Mouse (Mus musculus) common myeloid progenitor, adult 5-6 weeks (primary cell): Measurements from ENCODE around the gene Cdc40. TPM values are rescaled to one million over a fixed set of nuclear protein-coding genes. Genes with fewer than 3 reads are reported as not detected.
"Not testable (repeated sequence)": the region's sequence is repeated elsewhere in the genome, so short reads cannot be mapped to it uniquely, and the experiment has no call there.

Experiments
- ATAC-seq: replicated peaks from 2 replicates; pipeline ENCODE4 v1.8.0; 2016; ENCODE audit warnings: low read depth, mild to moderate bottlenecking, moderate TSS enrichment, inconsistent platforms; ENCODE audit not compliant: poor library complexity, severe bottlenecking
- total RNA-seq: library from RNA; stranded (forward); fragments of 200-1000, 187-1606 nt; gene quantifications from 2 replicates; pipeline ENCODE4 v1.2.3, GENCODE M21; 2017

Cdc40 gene
- total RNA-seq, 1 experiment from 2014 or later = 41.3 TPM

- ATAC-seq = no peak
Observed at GRCm38 (mm10) chr10:40871301-40871700, 11.8 kb downstream of the Cdc40 start.

GRCm38 (mm10) chr10:40868081-40868480, 15.0 kb downstream of the Cdc40 start:
- ATAC-seq = no peak

GRCm38 (mm10) chr10:40857599-40857998, 25.5 kb downstream of the Cdc40 start:
- ATAC-seq = no peak

DNA sequence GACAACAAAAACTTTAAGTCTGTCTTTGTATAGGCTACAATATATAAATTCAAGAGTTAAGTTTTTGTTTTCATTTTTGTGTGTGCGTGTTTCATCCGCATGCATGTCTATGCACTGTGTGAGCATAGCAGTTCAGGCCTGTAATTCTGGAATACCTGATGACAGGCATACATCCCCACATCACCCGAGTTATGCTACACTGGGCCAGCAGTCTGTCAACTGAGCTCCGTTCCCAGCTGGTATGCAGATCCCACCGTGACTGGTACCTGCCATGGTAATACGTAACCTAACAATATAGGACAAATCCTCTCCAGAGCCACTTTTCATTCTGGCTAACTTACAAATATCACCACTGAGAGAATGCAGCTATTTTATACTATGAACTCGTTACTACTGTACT, 26.4 kb downstream of the Cdc40 start:
- ATAC-seq = no peak

GRCm38 (mm10) chr10:40855616-40856015, 27.5 kb downstream of the Cdc40 start:
- ATAC-seq = no peak

- no peak for ATAC-seq
Observed at GRCm38 (mm10) chr10:40851138-40851537, 32.0 kb downstream of the Cdc40 start.

DNA sequence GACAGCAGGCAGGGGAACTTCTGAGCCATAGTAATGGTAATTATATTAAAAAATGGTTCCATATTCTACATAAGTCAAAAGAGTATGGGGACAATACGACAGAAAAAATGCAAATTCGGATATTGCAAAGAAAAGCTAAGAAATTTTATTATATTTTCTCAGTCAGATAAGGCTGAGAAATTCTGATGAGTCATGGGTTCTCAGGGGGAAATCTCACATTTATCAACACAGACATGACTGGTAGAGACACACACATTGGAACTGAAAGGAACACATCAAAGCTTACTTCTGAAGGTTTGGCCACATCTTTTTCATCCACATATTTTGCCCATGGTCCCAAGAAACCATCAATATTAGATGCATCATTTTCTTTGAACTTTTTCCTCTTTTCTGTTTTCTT, 32.5 kb downstream of the Cdc40 start:
- ATAC-seq = no peak

- ATAC-seq = no peak
Observed at GRCm38 (mm10) chr10:40847176-40847874, 35.8 kb downstream of the Cdc40 start.

GRCm38 (mm10) chr10:40845626-40846025, 37.5 kb downstream of the Cdc40 start:
- ATAC-seq = no peak

- ATAC-seq = no peak
Observed at GRCm38 (mm10) chr10:40844546-40844945, 38.6 kb downstream of the Cdc40 start.

DNA sequence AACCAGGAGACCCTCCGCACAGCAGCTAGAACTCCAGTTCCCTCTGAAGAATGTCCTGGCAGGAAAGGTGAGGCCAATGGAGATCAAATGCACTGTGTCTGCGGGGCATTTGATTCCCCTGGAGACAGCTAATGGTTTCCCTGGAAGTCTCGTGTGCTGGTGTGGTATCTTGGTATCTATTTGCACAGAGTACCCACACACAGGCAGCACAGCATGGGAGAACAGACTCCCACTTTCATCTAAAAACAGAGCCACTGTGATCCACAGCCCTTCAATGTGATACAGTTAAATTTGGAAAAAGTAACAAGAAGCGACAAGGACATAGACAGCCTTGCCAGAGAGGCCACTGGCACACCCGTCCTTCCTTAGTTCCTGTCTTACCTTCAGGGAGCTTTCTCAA, 39.3 kb downstream of the Cdc40 start:
- ATAC-seq = no peak

DNA sequence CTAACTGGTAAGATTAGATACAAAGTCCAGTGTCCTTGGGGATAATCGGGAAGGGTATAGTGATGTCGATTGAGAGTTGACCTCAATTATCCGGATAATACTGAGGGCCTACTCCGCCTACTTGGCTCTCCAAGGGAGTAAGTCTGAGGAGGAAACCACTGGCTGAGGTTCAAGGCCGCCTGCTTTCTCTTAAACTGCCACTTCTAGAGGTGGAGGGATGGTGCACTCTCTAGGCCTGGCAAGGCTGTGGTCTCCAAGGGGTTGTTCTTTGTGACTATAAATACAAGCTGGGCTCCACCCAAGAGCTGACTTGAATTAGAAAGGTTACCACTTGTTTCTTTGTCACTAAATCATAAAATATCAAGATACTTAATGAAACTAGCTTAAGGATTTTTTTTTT, 43.0 kb downstream of the Cdc40 start:
- no peak for ATAC-seq

DNA sequence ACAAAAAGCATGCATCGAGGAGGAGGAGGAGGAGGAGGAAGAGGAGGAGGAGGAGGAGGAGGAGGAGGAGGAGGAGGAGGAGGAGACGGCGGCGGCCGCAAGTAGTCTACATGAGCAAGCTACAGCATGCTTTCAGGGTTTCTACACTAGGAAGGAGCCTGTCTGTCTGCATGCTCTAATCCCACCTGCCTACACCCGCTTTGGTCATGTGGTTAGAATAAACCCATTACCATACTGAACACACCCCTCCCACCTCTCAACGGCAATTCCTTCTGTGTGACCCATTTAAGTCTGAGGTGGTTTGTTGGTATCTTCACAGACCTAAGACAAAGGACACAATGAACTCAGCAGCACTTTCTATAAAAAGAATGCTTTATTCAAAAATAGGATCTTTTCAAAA, 51.8 kb downstream of the Cdc40 start:
- no peak for ATAC-seq

GRCm38 (mm10) chr10:40830312-40830711, 52.8 kb downstream of the Cdc40 start:
- no peak for ATAC-seq

DNA sequence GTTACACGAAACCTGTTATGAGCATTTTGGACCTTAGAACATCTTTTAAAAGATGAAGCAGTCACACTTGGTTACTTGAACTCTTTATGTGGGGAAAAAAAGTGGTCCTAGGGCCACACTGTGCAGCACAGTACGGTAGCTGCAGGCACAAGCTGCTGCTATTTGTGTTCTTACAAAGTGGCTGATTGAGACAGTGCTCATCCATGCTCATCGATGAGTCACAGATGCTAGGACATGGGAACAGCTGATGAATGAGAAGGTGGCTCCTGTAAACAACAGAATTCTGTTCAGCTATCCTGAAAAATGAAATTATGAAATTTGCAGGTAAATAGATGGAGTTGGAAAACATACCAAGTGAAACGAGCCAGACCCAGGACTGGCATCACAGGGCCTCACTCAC, 55.4 kb downstream of the Cdc40 start:
- no peak for ATAC-seq

- no peak for ATAC-seq
Observed at GRCm38 (mm10) chr10:40825952-40826351, 57.2 kb downstream of the Cdc40 start.

GRCm38 (mm10) chr10:40816471-40816870, 66.6 kb downstream of the Cdc40 start:
- ATAC-seq = no peak

DNA sequence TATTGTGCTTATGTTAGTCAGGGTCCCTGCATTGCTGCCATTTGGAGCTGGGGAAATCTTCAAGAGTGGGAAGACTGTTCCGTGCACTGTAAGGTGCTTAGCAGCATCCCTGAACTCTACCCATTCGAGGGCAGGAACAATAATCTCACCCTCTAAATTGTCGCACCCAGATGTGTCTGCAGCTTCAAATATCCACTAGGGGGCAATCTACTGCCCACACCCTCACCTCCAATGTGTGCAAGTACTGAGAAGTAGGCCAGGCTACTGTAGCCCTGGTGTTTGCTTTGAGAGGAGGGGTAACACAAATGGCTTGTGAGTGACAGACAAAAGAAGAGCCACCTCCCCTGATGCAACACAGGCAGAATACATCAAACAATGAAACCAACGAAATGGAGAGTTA, 69.5 kb downstream of the Cdc40 start:
- ATAC-seq = 0 out of 2 replicates have a peak, but pooled peaks have one; percentile 45

- not testable (repeated sequence) for ATAC-seq
Observed at GRCm38 (mm10) chr10:40809411-40809910, 73.7 kb downstream of the Cdc40 start.

DNA sequence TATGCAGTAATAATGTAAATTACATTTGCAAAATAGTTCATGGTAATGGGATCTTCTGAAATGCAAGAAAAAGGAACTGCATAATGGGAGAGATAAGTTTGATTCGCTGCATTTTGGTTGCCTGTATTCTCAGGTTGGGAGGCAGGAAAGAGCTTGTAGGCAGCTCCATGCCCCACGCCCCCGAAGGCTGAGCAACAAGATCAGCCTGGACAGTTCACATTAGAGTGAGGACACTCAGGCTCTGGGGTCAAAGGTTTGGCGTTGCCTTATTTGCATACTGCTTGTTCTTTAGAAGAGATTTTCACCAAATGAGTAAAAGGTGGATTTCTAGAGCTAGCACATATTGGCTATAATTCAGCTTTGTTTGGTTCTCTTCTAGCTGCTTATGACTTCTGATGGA, 76.9 kb downstream of the Cdc40 start:
- ATAC-seq = no peak

- no peak for ATAC-seq
Observed at GRCm38 (mm10) chr10:40805221-40805620, 77.9 kb downstream of the Cdc40 start.

DNA sequence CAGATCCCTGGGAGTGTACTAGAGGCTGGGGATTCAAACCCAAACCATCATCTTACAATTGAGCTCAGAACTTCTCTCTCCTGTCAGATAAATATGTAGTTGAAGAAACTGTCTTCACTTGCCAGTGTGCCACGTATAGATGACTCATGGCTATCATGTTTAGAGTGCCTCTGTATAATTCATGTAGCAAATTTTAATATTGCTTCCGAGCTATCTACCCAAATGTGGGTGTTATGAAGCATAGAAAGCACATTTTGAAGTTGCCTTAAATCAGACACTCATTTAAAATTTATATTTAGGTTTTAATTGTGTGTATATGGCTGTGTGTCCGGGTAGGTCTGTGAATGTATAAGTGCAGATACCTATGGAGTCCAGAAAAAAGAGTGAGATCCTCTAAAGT, 91.0 kb downstream of the Cdc40 start:
- no peak for ATAC-seq
